Mouse (Mus musculus) kidney, adult 2 months (tissue): ENCODE results near the gene A830018L16Rik. TPM values are rescaled to one million over a fixed set of nuclear protein-coding genes. Genes with fewer than 3 reads are reported as not detected.
A peak's percentile ranks its signal among the peaks of the same experiment; 100 is the strongest.

Experiments
- DNase-seq: peaks from one replicate; pipeline ENCODE4 v3.0.0; 2021
- H3K27ac ChIP-seq: fragments of 200-500 bp; 2 replicates; pipeline ENCODE4 v1.5.1; 2012; ENCODE audit warnings: low read depth, low read length, control low read depth, inconsistent platforms; ENCODE audit not compliant: insufficient read depth
- H3K27me3 ChIP-seq: fragments of 200-500 bp; replicated peaks from 2 replicates; pipeline ENCODE4 v1.6.1; 2012; ENCODE audit warnings: mild to moderate bottlenecking, moderate library complexity, low read length, inconsistent platforms; ENCODE audit not compliant: control insufficient read depth, insufficient read depth
- H3K36me3 ChIP-seq: fragments of 200-500 bp; 2 replicates; pipeline ENCODE4 v1.6.1; 2012; ENCODE audit warnings: mild to moderate bottlenecking, moderate library complexity, low read length, inconsistent platforms; ENCODE audit not compliant: control insufficient read depth, insufficient read depth
- H3K4me1 ChIP-seq: fragments of 200-500 bp; 2 replicates; pipeline ENCODE4 v1.6.1; 2011; ENCODE audit warnings: low read length; ENCODE audit not compliant: control insufficient read depth, insufficient read depth
- H3K4me3 ChIP-seq: fragments of 200-500 bp; 2 replicates; pipeline ENCODE4 v1.5.1; 2011; ENCODE audit warnings: mild to moderate bottlenecking, low read depth, low read length, control low read depth; ENCODE audit not compliant: insufficient read depth
- CTCF ChIP-seq: fragments of 200-500 bp; conservative IDR thresholded peaks from 2 replicates; pipeline ENCODE4 v1.5.1; 2011; ENCODE audit warnings: low read depth, mild to moderate bottlenecking, control low read depth, low read length, moderate library complexity, mixed read lengths; ENCODE audit not compliant: insufficient read depth, insufficient read length
- POLR2A ChIP-seq: fragments of 200-500 bp; IDR thresholded peaks from one replicate; pipeline ENCODE4 v1.6.1; 2011; ENCODE audit warnings: low read depth, low read length, control low read depth
- WGBS: fragments of 180-500 bp; shearing (Covaris S2); methylation state at CpG from one replicate; pipeline ENCODE4 v1.1.7; 2018; 5-methylcytosine and 5-hydroxymethylcytosine counted together
- polyA plus RNA-seq: library from polyadenylated mRNA; depleted of rRNA; stranded (reverse); fragments of >200 nt; gene quantifications from 2 replicates; pipeline ENCODE4 v1.2.3, GENCODE M21; 2012

Gene A830018L16Rik
- polyA plus RNA-seq, 1 experiment, result 0.58 TPM

- no peak for TF ChIP-seq CTCF
- no peak for TF ChIP-seq POLR2A
- no peaks in the 10 kb centered on the region for H3K36me3 ChIP-seq
- no peaks in the 10 kb centered on the region for H3K27me3 ChIP-seq
- H3K4me3 ChIP-seq, result no peak overlapping the region
- no peaks in the 10 kb centered on the region for H3K4me1 ChIP-seq
- DNase-seq, result no peak
- no peak overlapping the region for H3K27ac ChIP-seq
Measured at GRCm38 (mm10) chr1:11915873-11916272, 502.0 kb downstream of the A830018L16Rik start.

GRCm38 (mm10) chr1:11936984-11937383 is 523.1 kb downstream of the A830018L16Rik start:
- Histone ChIP-seq H3K36me3 (no peaks in the 10 kb centered on the region), H3K27me3 (no peaks in the 10 kb centered on the region), H3K27ac (no peak overlapping the region), H3K4me3 (no peak overlapping the region), H3K4me1 (no peaks in the 10 kb centered on the region)
- TF ChIP-seq CTCF (no peak), POLR2A (no peak)
- 46% methylated on average over 9 of the region's 9 CpGs for WGBS
- no peak for DNase-seq

DNA sequence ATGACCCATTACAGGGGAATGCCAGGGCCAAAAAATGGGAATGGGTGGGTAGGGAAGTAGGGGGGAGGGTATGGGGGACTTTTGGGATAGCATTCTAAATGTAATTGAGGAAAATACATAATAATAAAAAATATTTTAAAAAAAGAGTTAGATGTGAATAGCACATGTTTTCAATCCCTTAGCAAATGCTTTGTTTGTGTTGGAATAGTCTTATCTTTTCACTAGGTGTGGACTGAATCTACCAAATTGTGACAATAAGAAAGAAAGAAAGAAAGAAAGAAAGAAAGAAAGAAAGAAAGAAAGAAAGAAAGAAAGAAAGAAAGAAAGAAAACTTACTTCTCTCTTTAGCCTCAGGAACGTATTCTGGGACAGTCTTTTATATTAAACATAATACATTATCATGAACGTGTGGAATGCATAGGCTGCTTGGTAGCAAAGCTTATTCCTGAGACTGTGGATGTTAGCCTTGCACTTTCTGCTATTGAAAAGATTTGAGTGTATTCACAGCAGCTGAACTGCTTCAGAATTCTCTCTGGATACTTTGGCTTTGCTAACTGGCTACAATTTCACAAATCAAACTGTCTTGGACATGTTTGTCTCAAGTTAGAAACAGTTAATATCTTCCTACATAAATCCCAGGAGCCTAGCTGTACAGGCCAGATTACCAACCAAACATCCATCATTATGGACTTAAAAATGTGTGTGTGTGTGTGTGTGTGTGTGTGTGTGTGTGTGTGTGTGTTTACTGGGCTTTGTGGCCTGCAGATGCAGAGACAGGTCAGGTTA is 545.7 kb downstream of the A830018L16Rik start:
- Histone ChIP-seq H3K27me3 (no peaks in the 10 kb centered on the region), H3K4me1 (no peaks in the 10 kb centered on the region), H3K36me3 (no peaks in the 10 kb centered on the region), H3K27ac (no peak overlapping the region), H3K4me3 (no peak overlapping the region)
- WGBS, result 60% methylated on average over 2 of the region's 2 CpGs
- no peak for DNase-seq
- TF ChIP-seq CTCF, result no peak
- no peak for TF ChIP-seq POLR2A

DNA sequence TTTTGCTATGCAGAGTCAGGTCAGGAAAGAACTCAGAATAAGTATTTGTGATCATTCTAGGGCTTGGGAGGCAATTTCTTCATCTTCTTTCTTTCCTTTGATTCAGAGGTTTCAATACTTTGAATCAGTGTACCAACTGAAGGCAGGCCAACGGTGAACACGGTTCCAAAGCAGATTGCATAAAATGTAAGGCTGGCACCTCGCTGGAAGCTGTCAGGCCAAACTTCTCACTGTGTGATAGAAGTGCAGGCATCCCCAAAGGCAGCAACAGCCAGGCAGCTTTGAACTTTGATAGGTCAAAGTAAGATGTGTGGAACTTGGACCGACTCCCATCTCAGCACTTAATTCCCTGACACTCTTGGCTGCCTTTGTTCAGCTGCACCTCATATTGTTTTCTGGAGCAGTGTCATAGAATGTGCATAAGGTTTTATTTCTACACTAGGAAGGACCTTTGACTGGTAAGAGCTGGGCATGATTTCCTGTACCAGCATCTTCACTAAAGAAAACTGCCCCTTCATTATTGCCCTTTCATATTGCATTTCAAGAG is 568.8 kb downstream of the A830018L16Rik start:
- H3K4me1 ChIP-seq, result no peaks in the 10 kb centered on the region
- no peak for TF ChIP-seq CTCF
- TF ChIP-seq POLR2A, result no peak
- no peaks in the 10 kb centered on the region; the same call in 1 of the 2 replicates for H3K27me3 ChIP-seq
- DNase-seq, result peak; percentile 5
- no peak overlapping the region for H3K4me3 ChIP-seq
- WGBS, result 56% methylated on average over 4 of the region's 4 CpGs
- no peaks in the 10 kb centered on the region for H3K36me3 ChIP-seq
- no peak overlapping the region for H3K27ac ChIP-seq

- DNase-seq, result no peak
- no peaks in the 10 kb centered on the region for H3K4me1 ChIP-seq
- H3K4me3 ChIP-seq, result no peak overlapping the region
- TF ChIP-seq POLR2A, result no peak
- no peak for TF ChIP-seq CTCF
- no peaks in the 10 kb centered on the region for H3K27me3 ChIP-seq
- H3K36me3 ChIP-seq, result no peaks in the 10 kb centered on the region
- no peak overlapping the region for H3K27ac ChIP-seq
- 70% methylated on average over 3 of the region's 3 CpGs for WGBS
Measured at GRCm38 (mm10) chr1:11990011-11990410, 576.1 kb downstream of the A830018L16Rik start.

DNA sequence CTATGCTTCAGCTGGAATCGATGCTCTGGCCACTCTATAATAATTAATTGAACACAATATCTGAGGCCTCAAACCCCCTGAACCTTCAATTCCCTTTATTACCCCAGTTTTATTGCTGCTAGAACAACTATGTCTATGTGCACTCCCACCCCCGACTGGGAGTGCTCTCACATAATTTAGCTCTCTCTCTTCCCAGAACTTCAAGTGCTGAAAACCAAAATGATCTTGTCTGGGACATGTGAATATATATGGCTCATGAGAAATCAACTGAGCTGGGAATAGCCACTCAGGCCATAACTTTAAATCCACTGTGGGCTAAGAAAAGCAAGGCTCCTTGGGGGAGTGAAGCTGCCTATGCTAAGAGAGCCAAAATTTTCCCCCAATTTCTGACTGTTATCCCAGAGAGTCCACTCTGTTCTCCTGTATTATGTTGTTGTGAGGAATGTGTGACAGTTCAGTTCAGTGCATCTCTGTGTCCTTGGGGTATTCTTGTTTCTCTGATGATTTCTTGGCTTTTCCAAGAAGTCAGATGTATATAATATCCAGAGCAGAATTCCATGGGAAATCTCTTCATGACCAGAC is 582.5 kb downstream of the A830018L16Rik start:
- no peak overlapping the region for H3K27ac ChIP-seq
- no peak for TF ChIP-seq POLR2A
- no peak overlapping the region for H3K4me3 ChIP-seq
- WGBS, result 26% methylated on average over 2 of the region's 2 CpGs
- DNase-seq, result no peak
- H3K4me1 ChIP-seq, result no peaks in the 10 kb centered on the region
- H3K27me3 ChIP-seq, result no peaks in the 10 kb centered on the region
- H3K36me3 ChIP-seq, result no peaks in the 10 kb centered on the region

DNA sequence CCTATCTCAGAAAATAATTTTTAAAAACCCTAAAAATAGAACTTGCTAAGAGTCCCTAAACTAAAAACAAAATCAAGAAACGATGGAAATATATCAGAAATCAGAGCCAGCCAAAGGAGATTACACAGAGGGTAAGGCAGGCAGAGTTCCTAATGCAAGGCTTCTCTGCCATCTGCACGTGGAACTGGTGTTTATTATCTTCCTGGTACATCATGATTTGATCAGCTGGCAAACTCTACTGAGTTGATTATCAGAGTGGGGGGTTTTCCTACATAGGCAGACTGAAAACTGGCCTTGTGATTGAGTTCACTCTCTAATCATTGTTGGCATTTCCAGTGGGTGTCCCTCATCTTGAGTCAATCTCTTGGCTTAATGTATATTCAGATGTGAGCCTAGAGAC is 583.7 kb downstream of the A830018L16Rik start:
- H3K4me1 ChIP-seq, result no peaks in the 10 kb centered on the region
- no peak for TF ChIP-seq POLR2A
- no peak for TF ChIP-seq CTCF
- no peak overlapping the region for H3K4me3 ChIP-seq
- H3K27ac ChIP-seq, result no peak overlapping the region
- 58% methylated on average over 2 of the region's 2 CpGs for WGBS
- DNase-seq, result no peak
- H3K36me3 ChIP-seq, result no peaks in the 10 kb centered on the region
- no peaks in the 10 kb centered on the region; the same call in 1 of the 2 replicates for H3K27me3 ChIP-seq
